Mouse (Mus musculus) G1E (cell line): ENCODE measurements at regions not wholly inside any gene's neighbourhood (a gene's known extent, or its start where the extent isn't known, plus 50 kb on each side); places are given as distances from the start of the nearest gene placed in this dataset.

Source experiments
- ATAC-seq: 2 replicates; pipeline ENCODE4 v1.8.0; 2016; ENCODE audit warnings: mild to moderate bottlenecking; ENCODE audit not compliant: insufficient number of reproducible peaks, poor library complexity, low FRiP score, severe bottlenecking; ENCODE audit errors: extremely low read depth
- DNase-seq: peaks from one replicate; pipeline ENCODE4 v3.0.0; 2012; ENCODE audit warnings: low spot score
- H3K27me3 ChIP-seq: 2 replicates; pipeline ENCODE4 v1.6.1; 2012; ENCODE audit warnings: mild to moderate bottlenecking, low read length, inconsistent platforms; ENCODE audit not compliant: insufficient read depth
- H3K36me3 ChIP-seq: replicated peaks from 2 replicates; pipeline ENCODE3; 2012; ENCODE audit warnings: mild to moderate bottlenecking, inconsistent platforms
- H3K4me1 ChIP-seq: 2 replicates; pipeline ENCODE4 v1.6.1; 2012; ENCODE audit warnings: low read depth, low read length, inconsistent platforms, mixed read lengths; ENCODE audit not compliant: insufficient read depth
- H3K4me3 ChIP-seq: 2 replicates; pipeline ENCODE4 v1.5.1; 2012; ENCODE audit warnings: low read depth, mild to moderate bottlenecking, inconsistent platforms, low read length, moderate library complexity, mixed read lengths
- H3K9me3 ChIP-seq: replicated peaks from 2 replicates; pipeline ENCODE4 v1.6.1; 2012; ENCODE audit warnings: inconsistent platforms
- CTCF ChIP-seq: IDR thresholded peaks from 2 replicates; pipeline ENCODE4 v1.5.1; 2012; ENCODE audit warnings: low read depth, low read length, inconsistent platforms, mixed read lengths
- GATA1 ChIP-seq: IDR thresholded peaks from 2 replicates; pipeline ENCODE4 v1.6.1; 2012; ENCODE audit warnings: borderline replicate concordance, low read length, inconsistent platforms, mixed read lengths
- GATA2 ChIP-seq: IDR thresholded peaks from 2 replicates; pipeline ENCODE4 v1.6.1; 2012; ENCODE audit warnings: low read depth, low read length, inconsistent platforms, borderline replicate concordance
- POLR2AphosphoS5 ChIP-seq: IDR thresholded peaks from 2 replicates; pipeline ENCODE4 v1.6.1; 2012; ENCODE audit warnings: low read depth, low read length, inconsistent platforms; ENCODE audit not compliant: insufficient replicate concordance
- TAL1 ChIP-seq: conservative IDR thresholded peaks from 2 replicates; pipeline ENCODE4 v1.6.1; 2012; ENCODE audit warnings: low read depth, low read length, inconsistent platforms, mixed read lengths

DNA sequence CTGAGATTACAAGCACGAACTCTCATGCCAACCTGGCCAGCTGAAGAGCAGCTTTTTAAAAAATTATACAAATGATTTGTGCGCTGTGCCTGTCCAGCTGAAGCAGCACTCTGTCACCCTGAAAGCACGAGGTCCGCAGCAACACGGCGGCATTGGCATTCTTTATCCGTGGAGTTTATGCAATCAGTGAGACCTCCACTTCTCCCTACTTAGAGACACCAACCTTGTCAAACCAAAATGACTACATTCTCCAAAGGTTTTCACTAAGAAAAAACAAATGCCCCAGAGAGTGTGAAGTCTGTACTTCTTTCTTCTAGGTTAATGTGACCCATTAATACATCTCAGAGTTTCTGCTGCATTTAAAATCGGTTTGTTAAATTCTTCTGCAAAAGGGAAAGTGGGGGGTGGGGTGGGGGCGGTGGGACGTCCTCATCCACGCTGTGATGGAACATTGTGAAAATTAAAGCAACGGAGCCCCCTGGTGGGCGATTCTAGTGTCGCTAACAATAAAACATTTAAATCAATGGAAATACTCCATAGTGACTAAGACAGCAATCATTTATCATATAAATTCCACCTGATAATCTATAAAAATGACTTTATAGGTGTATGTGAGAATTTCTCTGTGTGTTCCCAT lies 524.2 kb upstream of the Gpc5 start:
- Histone ChIP-seq H3K9me3 (peaks cover 9% of the 10 kb centered on the region), H3K4me1 (no peaks in the 10 kb centered on the region), H3K4me3 (no peak overlapping the region), H3K36me3 (no peaks in the 10 kb centered on the region), H3K27me3 (no peaks in the 10 kb centered on the region)
- no peak for DNase-seq
- TF ChIP-seq POLR2AphosphoS5: no peak
- TF ChIP-seq GATA2: no peak
- TF ChIP-seq CTCF: no peak
- no peak for TF ChIP-seq TAL1
- TF ChIP-seq GATA1: no peak
- no peak for ATAC-seq

DNA sequence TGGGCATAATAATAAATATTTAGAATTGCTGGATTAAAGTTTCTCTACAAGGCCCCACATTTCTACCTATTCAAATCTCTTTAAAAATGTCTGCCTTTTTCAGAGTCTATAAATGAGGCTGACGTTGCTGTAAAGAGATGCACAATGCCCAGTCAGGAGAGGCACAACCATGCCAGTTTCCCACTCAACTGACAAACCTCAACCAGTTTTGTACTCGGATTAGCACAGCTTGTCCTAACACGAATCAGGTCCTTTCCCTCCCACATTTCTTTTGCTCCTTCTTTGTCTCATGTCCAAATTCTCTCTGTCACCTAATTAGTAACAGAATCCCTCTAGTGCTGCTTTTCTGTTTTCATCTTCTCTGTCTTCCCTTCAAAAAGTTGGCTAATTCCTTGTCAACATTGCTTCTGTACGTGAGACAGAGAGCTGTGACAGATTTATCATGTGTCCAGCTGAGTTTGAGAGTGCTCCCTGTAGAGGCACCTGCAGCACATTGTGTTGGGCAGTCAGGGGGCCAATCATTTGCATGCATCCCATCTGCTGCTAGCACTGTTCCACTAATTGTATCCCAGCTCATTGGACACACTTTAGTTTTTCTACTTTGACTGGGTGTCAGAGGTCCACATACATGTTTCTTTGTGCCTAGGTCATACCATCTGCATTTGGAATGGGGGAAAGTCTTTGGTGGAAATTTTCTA lies 504.5 kb upstream of the Gpc5 start:
- DNase-seq (no peak), ATAC-seq (no peak)
- H3K9me3 ChIP-seq: peaks cover 3% of the 10 kb centered on the region
- no peaks in the 10 kb centered on the region for H3K4me1 ChIP-seq
- H3K4me3 ChIP-seq: no peak overlapping the region
- TF ChIP-seq CTCF (no peak), GATA1 (no peak), POLR2AphosphoS5 (no peak), TAL1 (no peak), GATA2 (no peak)
- no peaks in the 10 kb centered on the region for H3K27me3 ChIP-seq
- H3K36me3 ChIP-seq: no peaks in the 10 kb centered on the region

DNA sequence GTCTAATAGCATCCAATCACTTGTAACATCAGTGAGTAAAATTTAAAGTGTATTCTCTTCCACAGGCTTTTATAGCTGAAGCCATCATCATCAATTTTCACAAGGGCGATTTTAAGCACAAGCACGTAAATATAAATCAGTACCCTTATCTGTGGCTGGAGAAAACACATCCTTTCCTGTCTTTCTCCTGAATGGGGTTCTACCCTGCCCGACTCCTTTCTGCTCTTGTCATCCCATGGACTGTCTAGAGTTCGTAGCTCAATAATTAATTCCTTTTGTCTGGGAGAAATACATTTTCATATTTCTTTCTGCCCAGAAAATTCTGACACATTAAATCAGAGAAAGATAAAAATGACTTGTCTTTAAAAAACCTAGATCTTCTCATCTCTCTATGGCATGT lies 482.7 kb upstream of the Gpc5 start:
- no peaks in the 10 kb centered on the region for H3K4me1 ChIP-seq
- DNase-seq: no peak
- TF ChIP-seq POLR2AphosphoS5: no peak
- TF ChIP-seq TAL1: no peak
- no peak for TF ChIP-seq GATA1
- TF ChIP-seq CTCF: no peak
- H3K36me3 ChIP-seq: no peaks in the 10 kb centered on the region
- H3K4me3 ChIP-seq: no peak overlapping the region
- peaks cover 12% of the 10 kb centered on the region for H3K9me3 ChIP-seq
- no peaks in the 10 kb centered on the region for H3K27me3 ChIP-seq
- no peak for ATAC-seq

DNA sequence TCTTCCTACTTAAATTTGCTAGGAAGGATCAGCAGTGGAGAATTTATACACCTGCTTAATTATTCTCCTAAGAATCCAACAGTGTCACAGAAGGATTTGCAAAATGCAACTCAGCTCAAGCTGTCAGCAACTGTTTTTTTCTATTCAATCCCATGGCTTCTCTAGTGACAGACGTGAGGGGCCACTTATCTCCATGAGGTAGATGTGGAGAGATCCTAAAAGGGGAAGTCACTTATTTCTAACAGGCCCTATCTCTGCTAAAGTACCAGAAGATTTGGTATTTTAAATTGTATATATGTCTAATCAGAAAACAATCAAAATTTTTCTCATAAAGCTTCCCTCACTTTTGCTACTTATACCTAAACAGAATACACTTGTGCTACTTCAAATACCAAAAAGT lies 479.6 kb upstream of the Gpc5 start:
- DNase-seq: no peak

DNA sequence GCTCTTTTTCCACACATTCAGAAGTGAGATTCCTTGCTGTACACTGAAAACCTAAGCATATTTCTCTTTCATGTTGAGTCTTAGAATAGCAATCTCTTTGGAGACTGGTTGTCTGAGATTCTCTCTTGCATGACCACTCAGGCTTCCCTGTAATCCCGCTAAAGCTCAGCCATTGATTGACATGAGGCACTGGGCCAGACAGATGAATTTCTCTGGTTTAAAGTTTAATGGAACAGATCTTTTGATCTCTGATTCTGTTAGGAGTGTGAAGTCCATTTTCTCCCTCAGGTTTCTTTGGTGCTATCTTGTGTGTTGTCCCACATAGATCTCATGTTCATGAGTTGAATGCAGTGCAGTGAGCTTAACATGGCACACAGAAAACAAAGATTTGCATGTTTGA lies 435.4 kb upstream of the Gpc5 start:
- peaks cover 12% of the 10 kb centered on the region for H3K9me3 ChIP-seq
- H3K36me3 ChIP-seq: no peaks in the 10 kb centered on the region
- DNase-seq: no peak
- no peak for TF ChIP-seq CTCF
- H3K4me1 ChIP-seq: no peaks in the 10 kb centered on the region
- H3K4me3 ChIP-seq: no peak overlapping the region
- H3K27me3 ChIP-seq: no peaks in the 10 kb centered on the region
- ATAC-seq: no peak

More for the DNA sequence above, 479.6 kb upstream of the Gpc5 start:
- ATAC-seq: no peak
- H3K9me3 ChIP-seq: peaks cover 7% of the 10 kb centered on the region
- H3K36me3 ChIP-seq: no peaks in the 10 kb centered on the region
- H3K4me3 ChIP-seq: no peak overlapping the region
- TF ChIP-seq GATA1 (no peak), POLR2AphosphoS5 (no peak), TAL1 (no peak), CTCF (no peak), GATA2 (no peak)
- no peaks in the 10 kb centered on the region for H3K4me1 ChIP-seq
- H3K27me3 ChIP-seq: no peaks in the 10 kb centered on the region

DNA sequence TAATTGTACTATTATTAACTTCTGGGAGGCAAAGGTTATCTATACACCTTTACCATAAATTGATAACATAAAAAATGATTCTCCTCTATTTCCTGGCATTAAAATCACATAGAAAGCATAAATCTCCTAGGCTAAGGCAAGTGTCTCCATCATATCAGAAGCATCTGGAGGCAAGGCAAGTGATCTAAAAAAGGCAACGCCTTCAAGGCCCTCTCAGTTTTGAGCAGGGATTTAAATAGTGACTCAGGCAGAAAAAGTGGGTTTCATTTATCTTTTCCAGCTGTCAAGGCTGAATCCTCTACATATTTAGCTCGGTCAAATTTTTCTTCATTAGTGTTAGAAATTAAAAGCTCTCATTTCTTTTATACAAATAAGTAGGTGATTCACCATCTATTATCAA lies 430.0 kb upstream of the Gpc5 start:
- H3K27me3 ChIP-seq: no peaks in the 10 kb centered on the region
- no peaks in the 10 kb centered on the region for H3K36me3 ChIP-seq
- no peaks in the 10 kb centered on the region for H3K4me1 ChIP-seq
- H3K4me3 ChIP-seq: no peak overlapping the region
- ATAC-seq: no peak
- no peak for DNase-seq
- TF ChIP-seq GATA1 (no peak), TAL1 (no peak), CTCF (no peak), GATA2 (no peak), POLR2AphosphoS5 (no peak)
- peaks cover 16% of the 10 kb centered on the region for H3K9me3 ChIP-seq

DNA sequence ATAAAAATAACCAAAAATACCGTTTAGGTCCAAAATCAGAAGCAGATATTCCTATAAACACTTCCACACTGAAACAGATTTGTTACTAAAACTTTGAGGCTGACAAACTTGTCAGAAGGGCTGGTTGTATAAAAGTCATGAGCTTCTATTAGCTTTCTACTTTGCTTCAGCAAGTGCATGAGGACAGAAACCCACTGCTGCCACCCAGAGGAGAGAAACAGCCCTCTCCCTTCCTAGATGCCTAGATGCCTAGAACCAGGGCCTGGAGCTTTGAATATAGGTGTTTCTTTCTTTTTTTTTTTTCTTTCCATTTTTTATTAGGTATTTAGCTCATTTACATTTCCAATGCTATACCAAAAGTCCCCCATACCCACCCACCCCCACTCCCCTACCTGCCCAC lies 406.9 kb upstream of the Gpc5 start:
- Histone ChIP-seq H3K36me3 (no peaks in the 10 kb centered on the region), H3K27me3 (no peaks in the 10 kb centered on the region), H3K4me1 (no peaks in the 10 kb centered on the region), H3K9me3 (0 out of 2 replicates have a peak, but pooled peaks cover 8% of the 10 kb centered on the region), H3K4me3 (no peak overlapping the region)
- TF ChIP-seq POLR2AphosphoS5 (no peak), TAL1 (no peak), CTCF (no peak), GATA2 (no peak), GATA1 (no peak)
- ATAC-seq (no peak), DNase-seq (no peak)
